Mouse (Mus musculus) lung, adult 2 months (tissue): ENCODE results near the gene Ikzf1.

Experiments used
- CTCF ChIP-seq: fragments of 200-500 bp; IDR thresholded peaks from 2 replicates; pipeline ENCODE4 v1.5.1; 2011; ENCODE audit warnings: mild to moderate bottlenecking, low read length, control low read depth; ENCODE audit not compliant: insufficient read depth
- POLR2A ChIP-seq: fragments of 200-500 bp; IDR thresholded peaks from 2 replicates; pipeline ENCODE4 v1.6.1; 2011; ENCODE audit warnings: low read depth, mild to moderate bottlenecking, control low read depth, low read length, borderline replicate concordance; ENCODE audit errors: extremely low read depth

DNA sequence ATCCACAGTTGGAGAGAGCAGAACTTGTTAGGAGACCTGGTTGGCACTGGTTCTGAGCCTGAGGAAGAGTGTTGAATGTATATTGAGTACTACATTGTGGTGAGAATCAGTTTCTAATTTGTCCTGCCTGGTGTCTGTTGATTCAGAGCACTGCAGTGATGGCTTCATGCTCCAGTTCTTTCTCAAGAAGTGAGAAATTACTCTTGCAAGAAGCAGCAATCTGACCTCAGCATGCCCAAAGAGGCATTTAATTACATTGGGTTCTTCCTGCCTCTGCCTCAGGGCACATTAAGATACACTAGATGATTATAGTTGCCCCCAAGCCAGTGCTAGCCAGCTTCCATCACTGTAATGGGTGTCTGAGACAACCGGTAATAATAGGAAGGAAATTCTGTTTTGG lies 74.1 kb downstream of the Ikzf1 start:
- TF ChIP-seq CTCF (no peak), POLR2A (no peak)
